Mouse (Mus musculus) NIH3T3 (cell line): ENCODE results near the gene Grap2.

Experiments used
- DNase-seq: peaks from one replicate; pipeline ENCODE4 v3.0.0-alpha.2; 2012; ENCODE audit warnings: low read depth

Grap2 gene

DNA sequence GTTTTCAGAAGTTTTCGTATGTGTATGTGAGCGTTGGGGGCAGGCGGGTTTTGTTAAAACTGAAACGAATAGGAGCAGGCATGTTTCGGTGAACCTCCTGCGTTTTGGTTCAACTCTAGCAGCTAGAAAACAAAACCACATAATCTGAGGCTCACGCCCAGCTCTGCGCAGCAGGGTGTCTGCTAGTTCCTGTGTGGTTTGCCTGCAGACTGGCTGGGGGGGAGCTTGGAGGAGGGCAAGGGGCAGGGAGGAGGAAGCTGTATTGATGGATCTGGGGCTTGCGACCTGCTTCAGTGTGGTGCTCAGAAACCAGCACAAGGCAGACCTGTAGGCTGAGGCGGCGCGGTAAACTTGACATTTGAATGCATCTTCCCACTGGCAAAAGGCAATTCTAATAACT is at the start of gene Grap2:
Gene Grap2, plus strand, starts transcription at position 304 of the 400 bp plus-strand sequence.
- DNase-seq, result no peak

- DNase-seq, result no peak
Measured at GRCm38 (mm10) chr15:80529955-80530869, 42.2 kb upstream of the Grap2 start.

GRCm38 (mm10) chr15:80531026-80531425 is 41.4 kb upstream of the Grap2 start:
- no peak for DNase-seq

- DNase-seq, result no peak
Measured at GRCm38 (mm10) chr15:80532281-80533072, 39.9 kb upstream of the Grap2 start.

GRCm38 (mm10) chr15:80533274-80533673 is 39.1 kb upstream of the Grap2 start:
- peak; percentile 79 for DNase-seq

GRCm38 (mm10) chr15:80536051-80536450 is 36.3 kb upstream of the Grap2 start:
- no peak for DNase-seq

GRCm38 (mm10) chr15:80538075-80538474 is 34.3 kb upstream of the Grap2 start:
- no peak for DNase-seq

- DNase-seq, result no peak
Measured at GRCm38 (mm10) chr15:80538671-80539340, 33.6 kb upstream of the Grap2 start.

GRCm38 (mm10) chr15:80544115-80544514 is 28.3 kb upstream of the Grap2 start:
- DNase-seq, result no peak

DNA sequence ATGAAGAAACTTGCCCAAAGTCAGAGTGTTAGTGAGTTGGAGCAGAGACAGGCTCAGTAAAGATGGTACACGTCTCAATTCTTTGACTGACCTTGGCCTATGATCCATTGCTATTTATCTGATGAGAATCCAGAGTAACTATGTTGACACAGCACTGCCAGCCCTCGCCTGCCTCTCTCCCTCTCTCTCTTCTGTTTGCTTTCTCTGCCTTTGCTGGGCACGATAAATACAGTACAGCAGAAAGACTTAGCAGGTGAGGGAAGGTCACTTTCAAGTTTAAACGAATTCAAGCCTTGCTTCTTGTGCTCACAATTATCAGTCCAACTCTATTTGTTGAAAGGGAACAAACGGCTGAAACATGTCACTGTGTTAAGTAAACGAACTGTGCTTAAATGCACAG is 27.0 kb upstream of the Grap2 start:
- DNase-seq, result no peak

- DNase-seq, result no peak
Measured at GRCm38 (mm10) chr15:80554860-80555822, 17.3 kb upstream of the Grap2 start.

DNA sequence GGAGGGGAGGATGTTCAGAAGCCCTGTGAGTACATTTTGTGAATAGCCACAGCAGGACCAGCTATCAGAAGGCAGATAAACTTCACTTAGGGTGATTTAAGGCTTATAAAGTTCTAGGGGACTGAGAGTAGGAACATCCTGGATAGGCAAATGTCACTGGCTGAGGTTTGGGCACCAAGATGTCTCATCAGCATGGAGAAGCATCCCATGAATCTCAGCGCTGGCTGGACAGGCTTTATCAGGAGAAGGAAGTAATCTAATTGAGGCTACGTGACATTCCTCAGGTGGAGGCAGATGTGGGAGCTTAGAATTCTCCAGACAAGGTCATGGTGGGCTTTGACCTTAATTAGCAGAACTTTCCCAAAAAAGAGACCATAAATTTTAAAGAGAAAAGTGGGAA is 16.4 kb upstream of the Grap2 start:
- DNase-seq, result no peak

DNA sequence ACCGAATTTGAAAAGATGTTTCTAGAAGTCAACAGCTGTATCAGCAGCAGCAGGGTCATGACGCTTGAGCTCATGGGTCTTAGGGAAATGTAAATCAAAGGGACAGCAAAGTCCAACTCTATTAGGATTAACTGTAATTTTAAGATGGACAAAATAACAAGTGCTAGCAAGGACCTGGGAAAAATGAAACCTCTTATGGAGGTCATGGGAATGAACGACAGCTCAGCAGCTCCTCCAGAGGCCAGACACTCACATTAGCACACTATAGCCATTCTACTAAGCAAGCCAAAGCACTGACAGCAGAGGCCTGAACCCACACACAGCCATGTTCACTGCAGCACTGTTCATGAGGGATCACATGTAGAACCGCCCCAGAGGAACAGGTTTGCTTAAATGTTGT is 14.6 kb upstream of the Grap2 start:
- DNase-seq, result peak; percentile 55

DNA sequence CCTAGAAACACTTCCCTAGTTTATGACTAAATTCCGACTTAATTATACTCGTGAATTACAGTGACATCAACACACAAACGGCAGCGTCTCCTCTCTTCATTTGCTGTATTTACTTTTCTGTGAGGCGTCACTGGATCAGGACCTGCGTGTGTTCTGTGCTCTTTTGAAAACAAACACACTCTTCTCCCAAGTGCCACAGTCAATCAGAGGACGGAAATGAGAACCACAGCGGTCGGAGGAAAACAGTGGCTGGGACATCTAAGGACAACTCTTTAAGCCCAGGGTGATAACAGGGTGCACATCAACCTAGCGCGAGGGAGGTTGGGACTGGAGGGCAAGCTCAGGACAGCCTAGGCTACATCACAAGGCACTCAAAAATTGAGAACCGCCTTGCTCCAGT is 12.9 kb upstream of the Grap2 start:
- no peak for DNase-seq

- DNase-seq, result peak; percentile 64
Measured at GRCm38 (mm10) chr15:80559978-80560377, 12.4 kb upstream of the Grap2 start.

DNA sequence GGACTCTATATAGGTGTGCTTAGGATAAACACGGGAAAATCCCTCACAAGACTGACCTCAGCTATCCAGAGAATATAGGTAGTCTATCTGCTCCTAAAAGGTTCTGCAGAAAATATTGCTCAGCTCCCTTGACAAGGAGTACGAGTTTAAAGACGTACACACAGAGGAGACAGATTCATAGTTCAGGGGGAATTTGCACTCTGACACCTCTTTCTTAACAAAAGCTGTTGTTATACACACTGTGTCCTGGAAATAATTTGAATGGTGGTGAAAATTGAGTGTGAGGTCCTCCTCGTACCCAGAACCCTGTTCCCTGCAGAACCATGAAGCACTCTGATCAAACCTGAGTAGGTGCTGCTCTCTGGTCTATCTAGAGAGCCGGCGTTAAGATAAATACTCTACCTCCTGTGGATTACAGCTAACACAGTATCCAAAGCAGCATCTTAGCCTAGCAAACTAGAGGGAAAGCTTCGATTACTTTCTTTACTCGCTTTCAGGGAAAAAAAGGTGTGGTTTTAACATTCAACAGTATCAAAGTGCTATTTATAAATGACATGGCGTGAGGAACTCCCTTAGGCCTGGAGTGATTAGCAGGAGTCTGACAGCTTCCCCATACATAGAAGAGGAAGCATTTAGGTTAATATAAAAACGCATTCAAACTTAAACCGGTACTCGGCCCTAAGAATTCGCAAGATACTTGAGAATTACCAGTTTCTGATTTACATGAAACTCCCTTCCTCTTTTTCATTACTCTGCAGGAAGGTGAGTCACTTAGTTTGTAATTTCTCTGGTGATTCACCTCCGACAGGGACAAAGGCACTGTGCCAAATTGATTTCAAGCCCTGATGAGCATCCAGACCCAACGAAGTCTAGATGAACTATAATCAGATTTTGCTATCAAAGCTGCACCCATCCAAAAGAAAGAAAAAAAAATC is 11.5 kb upstream of the Grap2 start:
- DNase-seq, result peak; percentile 58

GRCm38 (mm10) chr15:80562446-80562845 is 9.9 kb upstream of the Grap2 start:
- no peak for DNase-seq

DNA sequence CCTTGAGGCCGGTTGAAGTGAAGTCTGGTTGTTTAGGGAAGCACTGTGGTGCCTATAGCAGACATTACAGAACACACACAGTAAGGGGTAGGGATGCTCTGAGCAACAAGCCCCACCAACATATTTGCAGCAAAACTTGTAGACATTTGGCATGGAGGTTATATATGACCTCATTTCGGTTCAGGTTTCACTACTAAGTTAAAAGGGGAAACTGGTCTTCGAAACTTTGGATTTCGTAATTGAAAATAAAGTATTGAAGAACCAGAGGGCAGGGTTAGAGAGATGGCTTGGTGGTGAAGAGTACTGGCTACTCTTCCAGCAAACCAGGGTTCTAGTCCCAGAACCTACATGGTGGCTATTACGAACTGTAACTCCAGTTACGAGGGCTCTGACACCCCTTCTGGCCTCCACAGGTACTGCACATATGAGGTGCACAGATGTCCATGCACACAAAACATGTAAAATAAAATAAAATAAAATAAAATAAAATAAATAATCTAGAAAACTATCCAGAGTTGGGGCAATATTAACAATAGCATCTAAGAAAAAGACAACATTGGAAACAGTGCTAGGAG is 8.7 kb upstream of the Grap2 start:
- peak; percentile 63 for DNase-seq

DNA sequence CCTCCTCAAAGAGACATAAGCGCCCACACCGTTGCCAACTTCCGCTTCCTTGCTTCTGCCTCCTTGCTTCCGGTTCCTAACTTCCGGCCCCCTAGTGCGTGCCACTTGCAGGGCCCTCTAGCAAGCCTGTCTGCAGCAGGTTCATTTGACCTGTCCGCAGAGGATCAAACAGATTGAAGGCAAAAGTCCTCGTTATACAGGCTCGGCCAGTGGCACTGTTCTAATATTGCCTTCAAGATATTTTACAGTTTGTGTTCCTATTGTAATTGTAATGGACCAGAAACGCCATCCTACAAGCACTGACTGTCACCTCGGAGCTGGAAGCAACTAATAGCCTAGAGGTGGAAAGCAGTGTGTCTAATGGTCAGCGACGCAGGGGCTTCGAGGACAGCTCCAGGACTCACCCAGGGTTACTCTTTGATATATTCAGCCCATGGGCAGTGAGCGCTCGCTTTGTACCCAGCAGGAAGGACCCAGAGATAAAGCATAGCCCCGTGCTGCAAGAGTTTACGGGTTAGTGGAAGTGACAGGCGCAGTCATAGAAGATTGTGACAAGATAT is 7.2 kb upstream of the Grap2 start, which contains the start of gene Enthd1:
Gene Enthd1, minus strand, starts transcription at position 51 of the 560 bp plus-strand sequence.
- no peak for DNase-seq
